Mouse (Mus musculus) E14TG2a.4 (cell line): ENCODE results near the gene Sik3.

Experiments used
- H3K27me3 ChIP-seq: 2 replicates; pipeline ENCODE4 v1.6.1; 2014; ENCODE audit warnings: low read length, control low read depth; ENCODE audit not compliant: insufficient read depth
- H3K36me3 ChIP-seq: 2 replicates; pipeline ENCODE4 v1.6.1; 2014; ENCODE audit warnings: low read length, control low read depth; ENCODE audit not compliant: insufficient read depth
- H3K4me1 ChIP-seq: replicated peaks from 2 replicates; pipeline ENCODE4 v1.6.1; 2014; ENCODE audit warnings: low read depth, low read length, control low read depth
- H3K4me3 ChIP-seq: replicated peaks from 2 replicates; pipeline ENCODE4 v1.5.1; 2014; ENCODE audit warnings: mild to moderate bottlenecking, low read length
- H3K9me3 ChIP-seq: 2 replicates; pipeline ENCODE4 v1.6.1; 2014; ENCODE audit warnings: low read length, control low read depth
- CTCF ChIP-seq: conservative IDR thresholded peaks from 2 replicates; pipeline ENCODE4 v1.5.1; 2014; ENCODE audit warnings: low read length
- NANOG ChIP-seq: IDR thresholded peaks from 2 replicates; pipeline ENCODE4 v1.6.1; 2014; ENCODE audit warnings: borderline replicate concordance, low read length, mixed read lengths
- POU5F1 ChIP-seq: IDR thresholded peaks from 2 replicates; pipeline ENCODE4 v1.6.1; 2014; ENCODE audit warnings: low read length, borderline replicate concordance

The Sik3 gene

DNA sequence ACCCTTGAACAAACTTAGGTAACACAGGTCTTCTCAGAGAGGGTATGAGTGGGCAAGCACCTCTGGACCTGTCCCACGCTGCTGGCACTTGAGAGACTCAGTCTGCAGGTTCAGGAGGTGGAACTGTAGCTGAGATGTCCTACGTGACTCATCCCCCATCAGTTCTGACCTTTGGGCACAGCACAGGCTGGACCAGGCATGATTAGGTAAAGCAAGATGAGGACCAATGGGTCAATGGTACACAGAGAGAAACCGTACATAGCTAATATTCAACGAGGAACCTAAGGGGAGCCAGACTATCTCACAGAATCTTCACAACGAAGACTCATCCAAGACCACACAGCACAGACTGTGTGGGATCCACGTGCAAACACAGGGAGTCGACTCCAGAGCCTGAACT is 226.2 kb downstream of the Sik3 start:
- Histone ChIP-seq H3K27me3 (peaks cover 26% of the 10 kb centered on the region), H3K4me1 (peaks cover 13% of the 10 kb centered on the region; the same call in 1 of the 2 replicates), H3K36me3 (no peaks in the 10 kb centered on the region)

GRCm38 (mm10) chr9:46240526-46241153 is 228.0 kb downstream of the Sik3 start, which contains the start of gene Apoa4:
Gene Apoa4 (plus strand): TSS chr9:46240696.
- Histone ChIP-seq H3K36me3 (no peaks in the 10 kb centered on the region), H3K4me1 (peaks cover 16% of the 10 kb centered on the region; the same call in 1 of the 2 replicates), H3K27me3 (peaks cover 13% of the 10 kb centered on the region; the same call in 1 of the 2 replicates), H3K4me3 (no peak within 1 kb of the TSS), H3K9me3 (no peaks in the 10 kb centered on the region)
- TF ChIP-seq POU5F1 (no peak), NANOG (no peak), CTCF (no peak)

More for the DNA sequence above, 226.2 kb downstream of the Sik3 start:
- Histone ChIP-seq H3K4me3 (no peak overlapping the region), H3K9me3 (no peaks in the 10 kb centered on the region)
- no peak for TF ChIP-seq CTCF
- no peak for TF ChIP-seq NANOG
- no peak for TF ChIP-seq POU5F1

- H3K4me1 ChIP-seq: peaks cover 16% of the 10 kb centered on the region; the same call in 1 of the 2 replicates
- H3K27me3 ChIP-seq: peaks cover 12% of the 10 kb centered on the region; the same call in 1 of the 2 replicates
- TF ChIP-seq CTCF (no peak), NANOG (no peak), POU5F1 (no peak)
- no peak overlapping the region for H3K4me3 ChIP-seq
- H3K36me3 ChIP-seq: no peaks in the 10 kb centered on the region
- no peaks in the 10 kb centered on the region for H3K9me3 ChIP-seq
Observed at GRCm38 (mm10) chr9:46241818-46242217, 229.2 kb downstream of the Sik3 start.

DNA sequence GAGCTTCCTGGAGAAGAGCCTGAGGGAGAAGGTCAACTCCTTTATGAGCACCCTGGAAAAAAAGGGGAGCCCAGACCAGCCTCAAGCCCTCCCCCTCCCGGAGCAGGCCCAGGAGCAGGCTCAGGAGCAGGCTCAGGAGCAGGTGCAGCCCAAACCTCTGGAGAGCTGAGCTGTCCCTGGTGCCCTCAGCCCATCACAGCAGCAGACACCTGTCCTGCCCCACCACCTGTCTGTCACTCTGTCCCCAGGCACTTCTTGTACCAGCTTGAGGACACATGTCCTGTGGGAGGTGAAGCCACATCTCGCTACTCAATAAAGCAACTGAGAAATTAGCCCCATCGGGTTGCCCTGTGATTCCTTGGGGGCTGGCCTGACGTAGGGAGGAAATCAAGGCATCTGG is 230.5 kb downstream of the Sik3 start:
- TF ChIP-seq CTCF (no peak), POU5F1 (no peak), NANOG (no peak)
- Histone ChIP-seq H3K9me3 (no peaks in the 10 kb centered on the region), H3K36me3 (no peaks in the 10 kb centered on the region), H3K4me3 (no peak overlapping the region), H3K27me3 (peaks cover 14% of the 10 kb centered on the region; the same call in 1 of the 2 replicates), H3K4me1 (peaks cover 16% of the 10 kb centered on the region; the same call in 1 of the 2 replicates)

- Histone ChIP-seq H3K36me3 (no peaks in the 10 kb centered on the region), H3K4me1 (peaks cover 16% of the 10 kb centered on the region; the same call in 1 of the 2 replicates), H3K9me3 (no peaks in the 10 kb centered on the region), H3K27me3 (peaks cover 14% of the 10 kb centered on the region; the same call in 1 of the 2 replicates), H3K4me3 (no peak overlapping the region)
- TF ChIP-seq CTCF (no peak), POU5F1 (no peak), NANOG (no peak)
Observed at GRCm38 (mm10) chr9:46243584-46243983, 231.0 kb downstream of the Sik3 start.

DNA sequence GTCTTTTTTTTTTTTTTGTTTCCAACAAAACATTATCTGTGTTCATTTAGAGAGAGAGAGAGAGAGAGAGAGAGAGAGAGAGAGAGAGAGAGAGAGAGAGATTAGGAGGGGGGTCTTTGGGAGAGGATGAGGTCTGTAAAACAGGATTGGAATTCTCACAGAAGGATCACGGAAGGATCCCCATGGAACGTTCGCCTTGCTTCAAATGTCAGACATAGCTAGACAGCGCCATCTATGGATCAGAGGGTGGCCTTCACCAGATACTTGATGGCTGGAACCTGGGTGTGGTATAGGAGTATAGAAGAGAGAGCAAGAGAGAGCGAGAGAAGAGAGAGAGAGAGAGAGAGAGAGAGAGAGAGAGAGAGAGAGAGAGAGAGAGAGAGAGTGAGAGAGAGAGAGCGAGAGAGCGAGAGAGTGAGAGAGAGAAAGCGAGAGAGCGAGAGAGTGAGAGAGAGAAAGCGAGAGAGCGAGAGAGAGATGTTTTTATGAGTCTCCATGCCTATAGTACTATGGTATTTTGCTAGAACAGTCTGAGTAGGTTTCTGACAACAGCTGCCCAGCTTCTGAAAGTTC is 234.2 kb downstream of the Sik3 start:
- peaks cover 16% of the 10 kb centered on the region; the same call in 1 of the 2 replicates for H3K4me1 ChIP-seq
- no peaks in the 10 kb centered on the region for H3K36me3 ChIP-seq
- no peak overlapping the region for H3K4me3 ChIP-seq
- H3K27me3 ChIP-seq: peaks cover 8% of the 10 kb centered on the region; the same call in 1 of the 2 replicates
- TF ChIP-seq POU5F1 (no peak), CTCF (peak; percentile 37; the same call in 1 of the 2 replicates)
- H3K9me3 ChIP-seq: no peaks in the 10 kb centered on the region

- Histone ChIP-seq H3K9me3 (no peaks in the 10 kb centered on the region), H3K27me3 (no peaks in the 10 kb centered on the region), H3K4me3 (no peak overlapping the region), H3K4me1 (peaks cover 12% of the 10 kb centered on the region), H3K36me3 (no peaks in the 10 kb centered on the region)
- TF ChIP-seq POU5F1 (no peak), NANOG (no peak), CTCF (no peak)
Observed at GRCm38 (mm10) chr9:46256177-46256576, 243.6 kb downstream of the Sik3 start.

GRCm38 (mm10) chr9:46256658-46257385 is 244.2 kb downstream of the Sik3 start:
- Histone ChIP-seq H3K36me3 (no peaks in the 10 kb centered on the region), H3K4me3 (peak overlapping the region; percentile 32), H3K27me3 (no peaks in the 10 kb centered on the region), H3K9me3 (no peaks in the 10 kb centered on the region), H3K4me1 (peaks cover 12% of the 10 kb centered on the region)
- TF ChIP-seq POU5F1: no peak
- no peak for TF ChIP-seq NANOG
